Mouse (Mus musculus) hindlimb bud, embryonic 11.5 days (tissue): Measurements from ENCODE around the gene Pign.
A peak's percentile ranks its signal among the peaks of the same experiment; 100 is the strongest.

Experiments used
- DNase-seq: peaks from one replicate; pipeline ENCODE4 v3.0.0-alpha.2; 2012; ENCODE audit warnings: low read depth, low spot score; ENCODE audit errors: extremely low spot score

Gene Pign

DNA sequence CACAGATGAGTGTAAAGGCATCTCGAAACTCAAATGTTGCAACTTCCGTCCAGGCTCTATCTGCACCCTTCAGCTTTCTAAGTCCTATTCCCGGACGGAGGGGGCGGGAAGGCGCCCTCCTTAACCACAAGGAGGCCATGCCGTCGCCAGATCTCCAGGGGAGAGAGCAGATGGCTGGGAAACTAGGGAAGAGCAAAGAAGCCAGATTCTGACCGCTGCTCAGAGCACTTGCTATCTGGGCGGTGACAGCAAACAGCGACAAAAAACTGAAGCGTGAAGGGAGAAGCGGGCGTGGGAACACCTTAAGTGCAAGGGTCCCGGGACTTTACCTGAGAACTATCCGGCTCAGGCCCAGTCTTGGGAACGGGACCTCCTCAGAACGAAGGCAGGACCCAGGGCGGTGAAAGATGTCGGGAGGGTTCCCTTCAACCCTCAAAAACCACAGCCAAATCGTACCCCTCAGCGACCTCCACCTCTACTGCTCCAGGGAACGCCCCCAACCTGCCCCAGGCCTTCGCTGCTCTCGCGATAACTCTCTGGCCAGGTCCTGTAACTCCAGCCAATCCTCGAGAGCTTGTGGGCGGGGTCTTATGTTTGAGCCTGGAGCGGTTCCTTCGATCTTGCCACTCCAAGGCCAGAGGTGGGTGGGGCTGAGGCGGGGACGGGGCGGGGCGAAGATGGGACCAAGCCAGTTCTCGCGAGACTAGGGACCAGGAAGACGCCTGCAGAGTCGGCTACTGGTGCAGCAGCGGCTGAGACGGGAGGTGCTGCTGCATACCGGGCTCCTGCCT is at the start of gene Pign, which contains the start of gene Relch:
Gene Pign (minus strand): TSS at position 507 of the 791 bp plus-strand sequence.
Gene Relch (plus strand): TSS at position 691 of the 791 bp plus-strand sequence.
- peak; percentile 94 for DNase-seq

DNA sequence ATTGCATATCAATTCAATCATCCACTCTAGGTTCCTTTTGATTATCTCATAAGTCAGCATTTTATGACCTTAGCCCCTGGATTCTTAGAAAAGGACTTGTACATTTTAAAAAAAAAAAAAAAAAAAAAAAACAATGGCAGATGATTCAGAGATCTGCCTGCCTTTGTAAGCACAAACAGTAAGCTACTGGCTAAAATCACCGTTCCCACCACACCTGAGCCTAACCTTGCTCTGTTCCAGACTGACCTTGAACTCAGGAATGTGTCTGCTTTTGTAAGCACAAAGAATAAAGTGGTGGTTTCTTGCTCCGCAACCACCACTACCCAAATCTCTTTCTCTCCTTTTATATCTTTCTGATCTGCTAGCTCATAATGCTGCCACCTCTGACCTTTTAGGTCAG is 49.3 kb upstream of the Pign start:
- DNase-seq: no peak

DNA sequence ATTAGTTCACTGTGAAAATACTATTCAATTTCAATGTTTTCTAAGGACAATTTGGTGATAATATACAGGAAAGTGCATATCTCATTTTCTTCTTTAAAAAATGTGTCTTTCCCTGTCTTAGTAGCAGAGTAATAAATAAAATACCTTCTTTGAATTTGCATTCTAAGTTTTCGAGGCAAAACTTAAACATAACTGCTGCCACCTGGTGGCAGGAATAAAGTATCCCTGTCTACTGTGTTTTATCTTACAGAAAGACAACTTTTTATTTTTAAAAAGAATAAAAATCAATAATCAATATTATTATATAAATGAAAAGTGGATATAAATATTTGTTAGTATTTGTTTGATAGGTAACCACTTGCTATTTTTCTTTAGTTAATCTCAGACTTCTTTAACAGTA is 47.8 kb upstream of the Pign start:
- peak; percentile 8 for DNase-seq

DNA sequence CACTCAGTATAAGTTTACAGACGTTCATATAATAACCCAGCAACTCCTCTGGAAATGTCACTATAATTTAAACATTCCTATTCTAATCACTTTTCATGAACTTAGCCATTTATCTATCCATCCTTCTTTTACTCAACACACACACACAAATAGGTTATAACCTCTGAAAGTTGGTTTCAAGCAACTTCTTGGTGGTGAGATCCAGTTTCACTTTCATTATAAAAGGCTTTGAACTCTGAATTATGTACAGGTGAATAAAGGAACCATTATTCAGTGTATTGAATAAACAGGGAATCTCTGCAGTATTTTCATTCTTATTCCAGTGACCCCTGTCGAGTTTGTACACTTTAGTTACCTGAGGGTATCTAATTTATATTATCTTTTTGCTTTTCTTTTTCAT is 45.9 kb upstream of the Pign start:
- no peak for DNase-seq

DNA sequence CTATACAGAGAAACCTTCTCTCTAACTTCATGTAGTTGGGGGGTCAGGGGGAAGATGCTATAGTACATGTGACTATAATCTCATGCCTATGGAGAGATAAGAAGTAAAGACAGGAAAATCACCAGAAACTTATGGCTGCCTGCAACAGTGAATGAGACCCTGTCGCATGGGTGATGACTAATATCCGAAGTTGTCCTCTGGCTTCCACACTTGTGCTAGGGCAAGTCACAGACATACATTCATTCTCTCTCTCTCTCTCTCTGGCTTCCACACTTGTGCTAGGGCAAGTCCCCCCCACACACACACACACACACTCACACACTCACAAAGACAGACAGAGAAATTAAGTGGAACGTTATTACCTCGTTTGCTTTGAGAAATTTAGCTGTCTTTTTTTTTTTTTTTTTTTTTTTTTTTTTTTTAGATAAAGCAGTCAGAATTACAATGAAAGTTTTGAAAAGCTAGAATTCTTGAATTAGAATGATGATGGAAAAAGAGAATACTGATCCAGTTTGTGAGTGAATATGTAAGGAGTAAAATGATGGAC is 37.6 kb upstream of the Pign start:
- DNase-seq: no peak

DNA sequence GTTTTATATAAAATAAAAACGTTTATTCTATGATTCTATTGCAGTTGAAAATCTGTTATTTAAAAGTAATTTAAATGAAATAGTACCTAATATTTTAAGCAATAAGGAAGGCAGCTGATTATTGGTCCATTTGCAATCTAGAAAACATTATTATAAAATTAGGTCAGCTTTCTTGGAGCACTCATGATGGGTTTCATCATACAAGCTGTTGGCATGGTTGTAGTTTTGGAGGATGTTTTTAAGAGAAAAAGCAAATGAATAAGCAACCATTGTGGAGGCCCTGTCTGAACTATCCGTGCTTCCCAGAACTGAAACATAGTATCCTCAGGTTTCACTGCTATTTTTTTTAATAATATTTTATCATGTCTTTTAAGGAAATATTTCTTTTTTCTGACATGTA is 32.1 kb upstream of the Pign start:
- DNase-seq: no peak

DNA sequence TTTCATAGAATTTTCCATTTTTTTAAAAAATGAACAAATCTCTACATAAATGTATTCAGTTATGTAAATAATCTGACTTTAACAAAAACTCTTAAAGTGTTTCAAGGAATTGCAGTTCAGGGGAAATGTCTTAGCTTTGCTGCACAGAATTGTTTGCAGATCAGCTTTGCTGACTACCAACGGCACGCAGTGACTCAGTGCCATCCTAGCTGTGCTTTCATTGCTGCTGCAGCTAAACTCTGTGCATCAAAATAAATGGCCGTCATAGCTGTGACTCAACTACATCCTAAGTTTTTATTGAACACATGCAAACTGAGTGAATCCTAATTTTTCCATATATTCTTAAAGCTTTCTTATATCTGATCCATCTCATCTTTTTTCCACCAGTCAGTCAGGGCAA is 22.0 kb upstream of the Pign start:
- no peak for DNase-seq

DNA sequence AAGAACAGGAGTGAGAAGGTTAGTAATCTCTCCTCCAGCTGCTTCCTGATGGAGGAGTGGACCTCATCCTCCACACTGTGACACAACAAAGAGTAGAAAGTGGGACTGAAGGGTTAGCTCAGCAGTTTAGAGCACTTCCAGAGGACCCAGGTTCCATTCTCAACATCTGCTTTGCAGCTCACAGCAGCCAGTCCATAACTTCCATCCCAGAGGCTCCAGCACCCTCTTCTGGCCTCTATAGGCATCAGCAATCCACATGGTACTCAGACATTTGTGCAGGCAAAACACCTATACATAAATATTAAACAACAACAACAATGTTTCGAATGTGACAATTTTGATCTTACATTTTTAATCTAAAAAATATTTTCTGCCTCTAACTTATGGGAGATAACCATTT is 17.1 kb upstream of the Pign start:
- no peak for DNase-seq

DNA sequence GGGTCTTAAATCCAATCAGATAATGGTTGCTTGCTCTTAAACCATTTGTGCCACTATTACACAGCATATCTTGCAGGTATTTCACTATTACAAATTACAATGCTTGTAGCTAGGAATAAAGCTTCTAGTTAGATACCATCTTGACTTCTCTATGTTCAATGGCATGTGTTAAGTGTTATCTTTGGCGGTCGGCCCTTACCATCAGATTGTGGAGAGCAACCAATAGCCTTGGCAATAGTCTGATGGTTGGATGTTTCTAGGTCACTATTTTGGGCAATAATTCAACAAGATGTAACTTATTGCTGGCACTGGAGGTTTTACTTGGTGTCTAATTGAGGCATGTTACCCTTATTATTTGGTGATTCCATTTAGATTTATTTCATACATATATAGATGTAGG is 11.3 kb upstream of the Pign start:
- DNase-seq: no peak

DNA sequence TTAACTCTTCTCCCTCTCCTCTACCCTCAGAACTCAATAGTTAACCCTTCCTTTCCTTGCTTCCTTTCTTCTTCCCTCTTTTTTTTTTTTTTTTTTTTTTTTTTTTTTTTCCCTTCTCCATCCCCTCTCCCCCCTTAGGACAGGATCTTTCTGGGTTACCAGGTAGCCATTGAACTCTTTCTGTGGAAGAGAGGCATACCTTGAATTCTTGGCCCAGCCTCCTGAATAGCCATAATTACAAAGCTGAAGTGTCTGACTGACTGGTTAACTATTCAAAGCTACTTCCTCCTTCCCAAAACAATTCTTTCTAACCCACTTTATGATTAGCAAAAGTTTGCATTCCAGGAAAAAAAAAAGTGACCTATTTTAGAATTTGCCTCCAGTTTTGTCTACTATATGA is 6.2 kb upstream of the Pign start:
- DNase-seq: no peak

DNA sequence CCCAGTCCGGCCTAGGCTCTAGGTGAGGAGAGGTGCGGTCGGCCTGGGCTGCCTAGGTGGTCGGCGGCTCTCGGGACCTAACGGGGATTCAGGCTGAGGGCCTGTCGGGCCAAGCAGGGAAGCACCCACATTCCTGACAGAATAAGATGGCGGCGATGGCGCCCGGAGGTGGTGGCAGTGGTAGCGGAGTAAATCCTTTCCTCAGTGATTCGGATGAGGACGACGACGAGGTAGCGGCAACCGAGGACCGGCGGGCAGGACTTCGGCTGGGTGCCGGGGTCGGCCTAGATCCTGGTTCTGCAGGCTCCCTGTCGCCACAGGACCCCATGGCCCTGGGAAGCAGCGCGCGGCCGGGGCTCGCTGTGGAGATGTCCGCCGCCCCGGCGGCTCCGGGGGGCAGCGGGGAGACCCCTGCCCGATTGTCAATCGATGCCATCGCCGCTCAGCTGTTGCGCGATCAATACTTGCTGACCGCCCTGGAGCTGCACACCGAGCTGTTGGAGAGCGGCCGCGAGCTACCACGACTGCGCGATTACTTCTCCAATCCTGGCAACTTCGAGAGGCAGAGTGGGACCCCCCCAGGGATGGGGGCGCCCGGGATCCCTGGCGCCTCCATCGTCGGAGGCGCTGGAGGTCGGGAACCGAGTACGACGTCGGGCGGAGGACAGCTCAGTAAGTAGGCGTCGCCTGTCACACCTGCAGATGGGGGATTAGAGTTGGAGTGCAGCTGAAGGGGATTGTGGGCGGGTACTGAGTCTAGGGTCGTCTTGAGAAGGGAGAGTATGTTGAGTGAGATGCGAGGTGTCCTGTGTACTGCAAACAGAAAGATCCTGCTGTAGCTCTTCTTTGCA is 710 bp upstream of the Pign start:
- DNase-seq: no peak

DNA sequence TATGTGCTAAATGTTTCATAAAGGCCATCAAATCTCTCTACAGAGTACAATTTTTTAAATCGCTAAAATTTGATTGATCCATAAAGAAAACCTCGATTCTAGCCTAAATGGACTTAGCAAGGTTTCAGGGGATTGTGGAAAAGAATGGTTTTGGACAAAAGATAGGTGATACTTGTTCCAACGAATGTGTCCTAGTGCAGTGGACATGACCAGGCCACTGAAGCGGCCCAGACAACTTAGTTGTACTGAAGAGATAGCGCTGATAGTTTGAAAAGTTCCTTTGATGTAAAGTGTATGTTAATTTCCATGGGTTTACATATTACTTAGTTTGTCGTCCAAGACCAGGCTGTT is 682 bp downstream of the Pign start:
- no peak for DNase-seq

DNA sequence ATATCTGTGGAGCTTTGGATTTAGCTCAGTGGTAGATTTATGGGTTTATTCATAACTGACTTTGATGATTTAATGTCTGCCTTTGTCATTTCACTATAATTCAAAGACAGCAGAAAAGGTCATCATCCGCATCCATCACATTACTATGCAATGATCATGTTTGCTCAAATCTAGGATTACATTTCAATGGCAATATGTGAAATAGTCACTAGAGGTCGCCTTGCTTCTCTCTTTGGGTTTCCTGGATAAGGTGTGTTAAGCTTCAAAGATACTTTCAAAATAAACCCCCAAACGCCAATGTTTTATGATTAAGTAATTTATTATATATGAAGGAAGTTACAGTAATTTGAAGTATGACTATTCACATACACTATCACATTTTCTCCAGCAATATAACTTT is 3.5 kb downstream of the Pign start:
- peak; percentile 49 for DNase-seq

DNA sequence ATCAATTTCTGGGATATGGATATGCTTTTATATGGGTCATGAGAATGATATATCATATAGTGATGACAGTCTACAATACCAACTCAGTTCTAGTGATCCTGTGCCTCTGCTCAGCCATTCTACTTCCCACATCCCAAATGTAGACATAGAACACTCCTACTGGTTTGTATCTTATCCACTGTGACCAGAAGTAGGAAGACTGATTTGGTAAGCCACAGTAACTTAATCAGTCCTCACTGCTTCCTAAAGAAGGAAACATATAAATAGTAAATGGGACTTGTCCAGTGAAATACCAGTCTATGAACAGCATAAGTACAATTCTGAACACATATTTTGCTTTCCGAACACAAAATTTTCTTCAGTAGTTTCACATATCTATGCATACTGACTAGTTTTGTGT is 9.5 kb downstream of the Pign start:
- DNase-seq: no peak

DNA sequence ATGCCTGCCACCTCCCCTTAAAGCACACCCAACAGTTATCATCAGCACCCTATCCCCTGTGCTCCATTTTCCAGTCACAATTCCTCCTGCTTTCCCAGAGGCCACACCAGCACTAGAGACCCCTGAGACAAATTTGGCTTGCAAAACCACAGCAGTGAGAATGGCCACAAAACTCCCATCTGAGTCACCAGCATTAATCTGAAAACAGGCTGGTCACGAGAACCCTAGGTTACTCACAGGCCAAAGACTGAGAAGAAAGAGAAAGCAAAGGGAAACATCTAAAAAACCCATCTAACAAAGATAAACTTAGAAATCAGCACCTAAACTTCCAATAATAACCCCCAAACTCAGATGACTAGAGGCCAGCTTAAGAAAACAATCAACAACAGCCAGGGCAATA is 12.8 kb downstream of the Pign start:
- DNase-seq: no peak

DNA sequence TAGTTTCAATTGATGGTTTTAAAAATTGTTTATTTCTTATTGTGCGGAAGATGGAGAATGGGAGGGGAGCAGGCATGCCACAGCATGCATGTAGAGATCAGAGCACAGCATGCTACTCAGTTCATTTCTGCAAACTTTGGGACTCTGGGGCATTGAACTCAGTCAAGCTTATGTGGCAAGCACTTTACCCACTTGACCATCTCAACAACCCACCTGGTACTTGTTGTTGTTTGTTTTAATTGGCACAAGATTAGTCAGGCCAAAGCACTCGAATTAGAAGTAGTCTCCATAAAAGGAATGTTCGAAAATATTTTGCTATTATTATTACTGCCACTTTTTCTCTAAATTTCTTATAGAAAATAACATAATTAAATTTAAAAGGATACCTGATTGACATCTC is 19.4 kb downstream of the Pign start:
- DNase-seq: no peak

DNA sequence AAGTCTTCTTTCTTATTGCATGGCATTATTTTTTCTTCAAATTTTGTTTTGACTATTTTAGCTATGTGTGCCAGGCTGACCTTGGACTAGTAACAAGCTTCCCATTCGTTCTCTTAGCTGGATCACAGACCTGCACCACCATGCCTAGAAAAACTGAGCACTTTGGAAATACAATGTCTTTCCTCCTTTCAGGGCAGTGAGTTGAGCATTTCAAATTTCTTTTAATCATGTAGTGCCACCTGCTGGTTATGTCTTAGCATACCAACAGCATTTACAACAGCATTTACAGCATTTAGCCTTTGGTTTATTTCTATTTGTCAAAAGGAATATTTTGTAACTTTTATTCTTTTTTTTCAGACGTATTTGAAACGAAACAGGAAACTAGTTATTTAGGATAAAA is 33.0 kb downstream of the Pign start:
- no peak for DNase-seq

DNA sequence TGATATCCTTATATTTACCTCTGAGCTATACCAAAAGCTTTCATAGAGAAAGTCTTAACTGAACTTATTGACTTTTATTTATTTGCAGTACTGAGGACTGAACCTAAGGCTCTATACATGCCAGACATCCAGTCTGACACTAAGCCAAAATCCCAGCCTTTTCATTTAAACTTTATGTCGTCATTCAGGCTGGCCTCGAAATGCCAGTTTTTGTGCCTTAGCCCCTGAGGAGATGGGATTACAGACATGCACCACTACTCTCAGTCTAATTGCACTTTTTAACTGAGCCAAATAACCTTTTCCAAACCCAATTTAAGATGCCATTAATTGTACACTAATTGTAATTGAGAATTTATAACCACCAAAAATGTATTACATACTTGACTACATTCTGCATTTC is 73.8 kb downstream of the Pign start:
- DNase-seq: no peak

DNA sequence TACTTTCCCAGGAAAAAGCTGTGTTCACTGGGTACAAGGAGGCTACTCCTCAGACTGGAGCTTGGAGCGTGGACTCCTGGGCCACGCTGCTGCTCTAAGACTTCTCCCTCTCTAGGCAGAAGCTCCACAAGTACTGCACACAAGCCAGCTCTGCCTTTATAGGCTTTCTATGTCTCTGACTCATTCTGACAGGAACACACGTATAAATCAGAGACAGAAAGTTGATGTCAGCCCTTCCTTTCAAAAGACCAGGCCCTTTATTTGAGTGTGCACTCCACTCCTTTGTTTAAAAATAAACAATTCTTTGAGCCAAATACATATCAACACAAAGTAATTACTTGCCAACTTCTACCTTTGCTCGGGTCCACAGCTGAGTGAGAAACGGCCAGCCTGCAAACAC is 74.8 kb downstream of the Pign start:
- no peak for DNase-seq

DNA sequence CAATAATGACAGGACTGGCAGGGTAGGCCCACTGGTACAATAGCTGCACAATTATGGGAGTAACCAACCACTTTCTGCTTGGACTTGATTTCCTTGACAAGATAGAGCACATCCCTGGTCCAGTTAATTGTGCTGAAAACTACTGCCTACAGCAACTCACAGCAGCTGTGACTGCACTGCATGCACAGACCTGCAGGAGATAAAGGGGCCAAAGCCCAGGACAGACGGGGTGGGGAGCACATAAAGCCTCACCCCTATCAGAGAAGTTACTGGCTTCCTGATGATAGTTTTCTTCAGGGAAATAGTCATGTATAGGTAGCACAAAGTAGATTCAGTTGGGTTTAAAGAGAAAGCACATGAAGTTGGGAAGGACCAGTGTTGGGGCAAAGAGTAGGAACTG is 80.7 kb downstream of the Pign start:
- no peak for DNase-seq

DNA sequence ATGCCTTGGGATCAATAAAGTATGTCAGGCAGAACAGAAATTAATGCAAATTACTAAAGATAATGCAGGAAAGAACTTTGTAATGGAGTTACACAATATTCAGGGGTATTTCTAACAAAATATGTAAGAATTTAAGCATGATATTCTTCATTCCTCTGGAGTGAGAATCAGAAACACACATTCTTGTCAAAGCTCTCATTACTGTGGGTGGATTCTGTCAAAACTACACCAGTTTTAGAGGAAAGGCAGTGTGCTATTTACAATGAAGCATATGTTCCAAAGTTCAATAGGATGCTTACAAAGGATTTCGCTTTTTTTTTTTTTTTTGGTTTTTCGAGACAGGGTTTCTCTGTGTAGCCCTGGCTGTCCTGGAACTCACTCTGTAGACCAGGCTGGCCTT is 82.6 kb downstream of the Pign start:
- DNase-seq: no peak

DNA sequence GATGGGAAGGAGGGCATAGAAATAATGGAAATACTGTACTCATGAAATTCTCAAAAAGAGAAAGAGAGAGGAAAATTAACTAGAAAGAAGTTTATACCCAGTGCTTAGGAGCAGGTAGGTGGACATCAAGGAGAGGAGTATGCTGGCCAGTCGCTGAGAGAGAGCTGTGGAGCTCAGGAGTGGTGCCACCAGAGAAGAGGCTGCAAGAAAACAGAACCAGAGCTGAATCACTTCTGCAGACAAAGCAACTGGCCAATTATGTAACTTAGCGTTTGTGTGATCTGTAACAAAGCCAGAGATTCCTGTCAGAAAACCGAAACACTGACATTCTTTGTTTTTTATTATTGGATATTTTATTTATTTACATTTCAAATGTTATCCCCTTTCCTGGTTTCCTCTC is 97.4 kb downstream of the Pign start:
- no peak for DNase-seq
